Mouse (Mus musculus) urinary bladder, postnatal 25 days (tissue): ENCODE results near the gene Arl4c.
A peak's percentile ranks its signal among the peaks of the same experiment; 100 is the strongest.

Experiments
- DNase-seq: peaks from one replicate; pipeline ENCODE4 v3.0.0; 2022; ENCODE audit warnings: low spot score

Gene Arl4c

DNA sequence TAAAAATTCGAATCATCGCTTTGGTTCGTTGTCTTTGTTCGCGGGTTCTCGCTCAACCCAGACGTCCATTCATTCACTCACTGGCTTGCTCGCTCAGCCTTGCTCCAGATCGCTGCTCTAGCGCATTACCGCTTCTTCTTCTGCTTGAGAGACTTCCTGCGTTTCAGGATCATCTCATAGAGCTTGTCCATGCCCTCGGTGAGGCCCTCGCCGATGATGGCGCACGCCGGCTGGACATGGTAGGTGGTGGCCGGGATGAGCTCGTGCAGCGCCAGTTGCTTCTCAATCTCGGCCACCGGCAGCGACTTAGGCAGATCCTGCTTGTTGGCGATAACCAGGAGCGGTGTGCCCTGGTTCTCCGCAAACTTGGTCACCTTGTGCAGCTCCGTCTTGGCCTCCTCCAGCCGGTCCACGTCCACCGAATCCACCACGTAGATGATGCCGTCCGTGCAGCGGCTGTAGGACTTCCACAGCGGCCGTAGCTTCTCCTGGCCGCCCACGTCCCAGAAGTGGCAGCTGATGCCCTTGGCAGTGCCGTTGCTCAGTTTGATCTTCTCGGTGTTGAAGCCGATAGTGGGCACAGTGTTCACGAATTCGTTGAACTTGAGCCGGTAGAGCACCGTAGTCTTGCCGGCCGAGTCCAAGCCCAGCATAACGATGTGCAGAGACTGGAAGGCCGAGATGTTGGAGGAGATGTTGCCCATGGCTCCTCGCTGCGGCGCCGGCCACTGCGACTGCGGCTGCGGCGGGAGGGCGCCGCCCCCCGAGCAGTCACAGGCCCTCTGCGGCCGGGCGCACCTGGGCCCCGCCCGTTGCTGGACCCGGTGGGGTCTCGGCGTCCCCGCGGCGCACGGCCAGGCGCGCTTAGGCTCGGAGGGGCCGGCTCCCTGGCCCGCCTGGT, 810 bp downstream of the Arl4c start:
- peak; percentile 30 for DNase-seq

DNA sequence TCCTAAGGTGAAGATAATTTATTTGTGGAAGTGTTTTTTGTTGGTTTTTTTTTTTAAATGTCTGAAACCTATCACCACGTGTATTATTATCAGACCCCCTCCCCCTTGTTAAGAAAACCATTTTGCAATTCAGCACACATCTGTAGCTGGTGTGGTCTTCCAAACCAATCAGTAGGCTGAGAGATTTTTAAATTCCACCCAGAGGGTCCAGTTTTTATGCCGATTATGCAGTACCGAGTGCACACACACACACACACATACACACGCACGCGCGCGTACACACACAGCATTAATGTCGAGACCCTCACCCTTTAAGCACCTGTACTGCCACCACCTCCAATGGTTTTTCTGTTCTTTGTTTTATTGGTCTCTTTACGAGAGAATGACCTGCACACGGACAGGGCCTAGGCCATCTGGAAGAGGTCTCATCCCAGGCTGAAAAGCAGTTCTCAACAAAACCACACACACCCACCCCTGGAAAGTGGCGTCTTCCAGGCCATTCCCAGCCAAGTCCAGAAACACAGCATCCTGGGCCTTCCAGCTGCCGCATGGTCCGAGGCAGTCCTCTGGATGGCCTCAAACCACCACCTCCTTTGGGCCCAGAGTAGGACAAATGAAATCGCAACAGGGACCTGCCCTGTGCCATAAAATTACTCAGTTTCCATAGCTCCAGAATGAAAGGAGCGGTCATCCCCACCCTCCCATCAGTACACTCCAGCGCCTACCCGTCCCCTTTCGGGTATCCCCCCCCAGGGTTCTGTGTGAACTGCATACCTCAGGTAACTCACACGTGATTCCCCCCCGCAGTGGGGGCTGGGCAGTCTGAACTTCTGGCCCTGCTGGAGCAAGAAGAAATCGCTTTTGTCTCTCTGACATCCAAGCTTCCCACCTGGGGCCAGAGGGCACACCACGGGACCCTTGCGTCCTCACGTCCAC, 1.9 kb downstream of the Arl4c start:
- no peak for DNase-seq

GRCm38 (mm10) chr1:88699401-88699800, 2.6 kb downstream of the Arl4c start:
- no peak for DNase-seq

DNA sequence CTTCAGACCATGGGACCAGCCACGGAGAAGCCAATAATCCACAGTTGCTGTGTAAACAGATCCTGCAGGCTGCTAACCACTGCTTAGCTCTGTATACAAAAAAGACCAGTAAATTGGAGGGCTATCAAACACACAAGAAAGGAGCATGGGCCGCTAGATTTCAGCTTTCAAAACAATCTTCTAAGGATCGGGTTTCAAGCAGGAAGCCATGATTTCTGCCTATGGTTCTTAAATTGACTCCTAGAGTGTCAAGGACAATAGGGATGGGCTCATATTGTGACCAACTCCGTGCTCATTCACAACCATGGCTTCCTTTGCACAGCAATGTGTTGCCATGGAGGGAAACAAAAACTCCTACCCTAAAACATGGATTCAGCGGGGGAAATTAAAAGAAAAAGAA, 3.1 kb downstream of the Arl4c start:
- no peak for DNase-seq

DNA sequence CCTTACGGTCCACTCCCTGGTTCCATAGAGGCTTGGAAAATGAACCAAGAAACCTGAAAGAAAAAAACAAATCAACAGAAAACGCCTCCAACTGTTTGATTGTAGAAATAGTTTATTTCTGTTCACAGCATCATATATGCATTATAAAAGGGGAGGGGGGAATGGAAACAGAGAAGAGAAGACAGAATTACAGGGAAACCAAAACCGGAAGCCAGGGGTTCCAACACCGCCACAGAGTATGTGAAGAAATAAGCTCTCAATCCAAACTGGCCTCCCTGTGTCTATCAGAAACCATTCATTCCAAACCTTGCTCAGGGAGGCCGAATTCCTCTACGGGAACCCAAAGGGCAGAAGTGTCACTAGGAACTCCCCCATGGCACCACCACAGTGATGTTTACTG, 3.9 kb downstream of the Arl4c start:
- DNase-seq, result no peak

DNA sequence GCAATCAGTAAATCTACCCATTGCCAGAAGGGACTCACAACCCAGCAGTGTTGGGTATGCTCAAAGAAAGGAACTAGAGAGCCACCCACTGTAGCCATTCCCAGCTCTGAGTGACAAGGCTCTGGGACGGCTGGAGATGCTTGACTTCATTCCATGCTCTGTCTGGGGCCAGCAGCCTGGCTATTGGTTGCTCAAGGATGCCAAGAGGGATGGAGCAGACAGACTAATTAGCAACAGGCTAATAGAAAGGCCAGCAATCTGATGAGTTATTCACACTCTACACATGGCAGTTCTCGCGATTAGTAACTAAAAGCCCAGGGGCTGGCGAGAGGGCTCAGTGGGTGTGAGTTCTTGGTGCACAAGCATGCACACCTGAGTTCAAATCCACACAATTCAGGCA, 5.6 kb downstream of the Arl4c start:
- DNase-seq, result no peak

DNA sequence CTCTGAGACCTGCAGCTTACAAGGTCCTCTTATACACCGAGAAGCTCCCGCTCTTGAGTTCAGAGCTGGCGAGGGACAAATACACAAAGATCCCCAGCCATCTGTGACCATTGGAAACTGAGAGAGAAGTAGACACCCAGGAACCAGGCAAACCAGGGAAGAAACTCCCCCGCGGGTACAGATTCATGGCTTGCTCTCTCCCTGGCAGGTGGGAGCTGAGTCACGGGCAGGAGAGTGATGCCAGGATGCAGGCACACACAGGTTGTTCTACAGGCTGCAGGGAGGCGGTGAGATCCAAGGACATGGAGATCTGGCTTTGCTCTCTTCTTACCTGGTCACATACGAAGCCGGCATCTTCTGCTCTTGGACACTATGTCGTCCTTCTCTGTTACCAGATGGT, 7.7 kb downstream of the Arl4c start:
- no peak for DNase-seq

- DNase-seq, result no peak
Measured at GRCm38 (mm10) chr1:88692293-88692827, 9.7 kb downstream of the Arl4c start.

GRCm38 (mm10) chr1:88690601-88691000, 11.4 kb downstream of the Arl4c start:
- DNase-seq, result no peak

GRCm38 (mm10) chr1:88684765-88685164, 17.3 kb downstream of the Arl4c start:
- no peak for DNase-seq

- DNase-seq, result no peak
Measured at GRCm38 (mm10) chr1:88681596-88681995, 20.4 kb downstream of the Arl4c start.

DNA sequence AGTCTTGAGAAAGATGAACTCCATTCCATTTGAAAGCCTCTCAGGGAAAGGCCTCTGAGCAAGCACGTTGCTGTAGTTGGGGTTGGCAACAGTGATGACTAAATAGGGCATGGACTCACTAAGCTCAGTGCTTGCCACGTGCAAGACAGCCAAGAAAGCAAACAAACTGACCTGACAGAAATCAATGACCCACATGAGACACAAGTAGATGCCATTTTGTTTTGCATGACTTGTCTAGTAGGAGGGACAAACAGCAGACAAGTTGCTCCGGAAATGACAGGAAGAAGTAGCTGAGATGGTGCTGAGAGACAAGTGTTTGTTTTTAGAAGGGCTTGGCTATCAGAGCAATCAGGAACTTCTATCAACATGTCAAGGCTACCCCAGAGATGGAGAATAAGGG, 21.2 kb downstream of the Arl4c start:
- DNase-seq, result no peak

DNA sequence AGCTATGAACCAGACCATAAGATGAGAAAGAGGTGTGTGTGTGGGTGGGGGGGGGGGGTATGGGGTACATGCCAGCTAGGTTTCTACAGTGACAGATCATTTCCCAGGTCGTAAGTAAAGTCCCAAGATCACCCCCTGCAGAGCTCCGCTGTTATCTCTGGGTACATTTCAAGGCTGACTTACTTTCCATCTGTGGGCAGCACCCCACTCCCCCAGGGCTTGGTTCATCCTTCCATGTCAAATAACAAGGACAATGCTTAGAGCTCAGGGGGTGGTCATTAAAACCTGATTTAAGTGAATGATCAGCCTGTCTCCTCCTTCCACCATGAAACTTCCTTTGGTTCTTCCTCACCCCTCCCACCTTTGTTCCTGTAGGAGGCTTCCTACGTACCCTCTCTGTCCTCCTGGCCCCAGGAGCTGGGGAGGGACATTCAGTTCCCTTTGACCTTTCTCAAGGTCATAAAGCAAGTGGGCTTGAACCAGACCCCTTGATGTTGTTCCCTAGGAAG, 23.7 kb downstream of the Arl4c start:
- no peak for DNase-seq

DNA sequence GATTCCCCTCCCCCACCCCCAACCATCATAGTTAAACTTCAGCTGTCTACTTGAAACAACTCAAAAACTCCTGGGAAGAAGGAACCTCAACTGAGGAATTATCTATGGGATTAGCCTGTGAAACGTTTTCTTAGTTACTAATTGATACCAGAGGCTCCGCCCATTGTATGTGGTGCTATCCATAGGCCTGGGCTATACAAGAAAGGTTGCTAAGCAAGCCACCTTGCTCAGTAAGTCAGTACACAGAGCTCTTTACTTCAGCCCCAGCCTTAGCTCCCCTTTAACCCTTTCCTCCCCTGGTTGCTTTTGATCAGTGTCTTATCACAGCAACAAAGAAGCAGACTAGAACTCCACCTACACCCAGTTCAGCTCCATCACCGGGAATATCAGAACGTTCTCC, 31.2 kb downstream of the Arl4c start:
- DNase-seq, result no peak

DNA sequence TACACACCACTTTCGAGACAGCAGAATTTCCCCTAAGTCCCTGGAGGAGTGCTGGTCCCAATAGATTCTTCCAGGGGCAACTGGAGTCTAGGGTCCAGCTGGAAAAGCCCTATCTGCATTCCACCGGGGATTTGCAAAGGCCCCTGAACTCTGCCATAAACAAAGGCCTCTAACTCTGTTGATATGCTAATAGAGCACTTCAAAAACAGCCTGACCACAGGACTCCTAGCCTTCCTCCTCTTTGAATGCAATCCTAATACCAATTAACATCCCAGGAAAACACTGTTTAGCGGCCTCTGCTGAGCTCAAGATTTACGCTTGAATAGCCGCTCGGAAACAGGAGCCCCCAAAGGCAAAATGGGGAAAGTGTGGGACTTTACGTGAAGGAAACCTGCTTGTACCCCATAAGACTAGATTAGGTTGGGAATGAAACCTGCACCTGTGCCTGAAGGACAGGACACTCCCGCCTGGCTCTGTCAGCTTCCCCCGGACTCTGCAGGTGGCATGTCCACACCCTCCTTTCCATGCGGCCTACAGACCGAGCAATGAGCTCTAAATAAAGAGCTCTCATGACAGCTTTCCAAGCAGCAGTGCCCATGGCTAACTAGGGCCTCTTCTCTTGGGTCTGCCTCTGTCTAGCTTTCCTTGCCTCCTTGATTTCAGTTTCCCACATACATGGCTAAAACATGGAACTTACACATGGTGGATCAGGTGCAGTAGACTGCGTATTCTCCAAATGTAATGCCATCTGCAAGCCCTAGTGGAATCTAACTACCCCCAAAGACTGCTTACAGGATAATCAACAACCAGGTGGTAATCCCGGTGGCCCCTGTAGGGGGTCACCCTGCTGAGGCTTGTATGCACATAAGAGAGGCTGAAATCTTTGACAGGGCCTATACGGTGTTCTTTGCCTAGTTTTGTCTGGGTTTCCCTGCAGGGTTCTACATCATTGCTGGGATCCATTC, 32.9 kb downstream of the Arl4c start:
- DNase-seq, result no peak

- DNase-seq, result no peak
Measured at GRCm38 (mm10) chr1:88668353-88668752, 33.7 kb downstream of the Arl4c start.

DNA sequence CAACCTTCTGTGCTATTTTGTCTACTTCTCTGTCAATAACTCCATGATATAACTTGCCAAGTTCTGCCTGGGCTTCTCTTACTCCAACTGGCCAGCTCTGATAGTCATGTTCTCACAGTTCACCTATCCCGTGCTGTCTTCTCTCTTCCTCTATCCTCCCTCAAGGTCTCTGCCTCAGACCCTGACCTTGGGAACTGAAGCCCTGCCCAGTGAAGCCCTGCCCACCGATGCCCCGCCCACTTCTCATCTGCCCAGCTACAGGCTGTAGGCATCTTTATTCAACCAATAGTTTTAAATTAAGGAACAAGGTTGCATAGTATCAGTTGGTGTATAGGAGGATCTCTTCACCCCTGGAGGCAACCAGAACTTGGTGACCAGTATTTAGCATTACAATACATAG, 37.4 kb downstream of the Arl4c start:
- DNase-seq, result no peak

- no peak for DNase-seq
Measured at GRCm38 (mm10) chr1:88662736-88663135, 39.3 kb downstream of the Arl4c start.

GRCm38 (mm10) chr1:88661209-88661608, 40.8 kb downstream of the Arl4c start:
- DNase-seq, result no peak

DNA sequence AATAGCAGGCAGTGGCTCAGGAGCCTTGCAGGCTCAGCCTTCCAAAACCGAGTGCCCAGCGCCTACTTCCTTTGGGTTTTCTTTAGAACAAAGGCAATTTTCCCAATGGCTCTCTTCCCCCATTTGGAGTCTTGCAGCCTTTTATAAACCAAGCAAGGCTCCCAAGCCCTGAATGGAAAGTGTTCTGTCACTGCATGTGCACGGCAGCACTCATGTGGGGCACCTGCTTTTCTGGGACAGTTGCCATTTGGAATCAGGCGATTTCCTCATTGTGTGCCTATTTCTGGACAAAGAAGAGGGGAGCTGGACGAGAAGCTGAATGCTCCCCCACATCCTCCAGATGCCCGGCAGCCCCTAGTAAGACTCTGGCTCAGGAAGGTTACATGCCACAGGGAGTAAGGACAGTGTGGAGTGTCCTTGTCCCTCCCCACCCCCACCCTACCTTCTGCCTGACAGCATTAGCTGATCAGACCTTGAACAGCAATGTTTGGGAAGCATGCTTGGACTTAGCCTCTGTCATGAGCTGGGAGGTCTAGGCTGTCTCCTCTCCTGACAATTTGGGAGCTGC, 43.6 kb downstream of the Arl4c start:
- DNase-seq, result no peak

GRCm38 (mm10) chr1:88656096-88656480, 45.9 kb downstream of the Arl4c start:
- no peak for DNase-seq
